Mouse (Mus musculus) kidney, postnatal 4 days (tissue): ENCODE results near the gene Rnf126.

Experiments used
- DNase-seq, 2 experiments: peaks; one replicate each; pipeline ENCODE4 v3.0.0; 2021; ENCODE audit warnings: mixed read lengths in 2 of 2

Rnf126 gene

DNA sequence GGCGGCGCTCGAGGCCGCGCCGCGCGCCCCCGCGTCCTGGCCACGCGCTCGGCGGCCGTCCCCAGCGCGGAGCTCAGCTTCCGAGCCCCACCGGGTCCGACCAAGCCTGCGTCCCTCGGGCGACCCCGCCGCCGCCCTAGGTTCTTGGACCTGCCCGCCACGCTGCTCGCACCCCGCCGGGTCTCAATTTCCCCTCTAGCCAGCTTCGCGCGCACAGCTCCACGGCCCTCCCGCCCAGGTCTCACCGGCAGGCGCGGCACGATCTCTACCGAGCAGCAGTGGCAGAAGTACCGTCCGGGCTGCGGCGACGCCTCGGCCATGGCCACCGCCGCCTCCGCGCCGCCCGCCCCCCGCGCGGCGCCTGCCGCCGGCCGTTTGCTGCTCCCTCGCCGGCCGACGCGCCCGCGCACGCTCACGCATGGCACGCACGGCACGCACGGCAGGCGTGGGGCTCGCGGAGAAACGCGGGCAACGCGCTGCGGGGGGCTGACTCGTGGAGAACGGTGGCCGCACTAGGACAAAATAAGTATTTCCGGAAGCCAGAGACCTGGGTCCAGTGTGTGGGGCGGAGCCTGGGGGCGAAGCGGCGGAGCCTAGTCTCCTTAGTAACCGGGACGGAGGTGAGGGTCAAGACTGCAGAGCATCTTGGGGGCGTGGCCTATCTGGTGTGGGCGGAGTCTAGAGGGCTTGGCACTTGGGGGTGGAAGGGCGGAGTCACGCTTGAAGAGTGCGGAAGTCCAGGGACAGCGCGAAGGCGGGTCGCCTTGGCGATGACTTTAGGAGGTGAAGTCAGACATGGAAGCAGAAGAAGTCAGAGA, at the start of gene Rnf126:
Gene Rnf126, minus strand, starts transcription at position 445 of the 818 bp plus-strand sequence.
- DNase-seq, result peak; percentile 100

DNA sequence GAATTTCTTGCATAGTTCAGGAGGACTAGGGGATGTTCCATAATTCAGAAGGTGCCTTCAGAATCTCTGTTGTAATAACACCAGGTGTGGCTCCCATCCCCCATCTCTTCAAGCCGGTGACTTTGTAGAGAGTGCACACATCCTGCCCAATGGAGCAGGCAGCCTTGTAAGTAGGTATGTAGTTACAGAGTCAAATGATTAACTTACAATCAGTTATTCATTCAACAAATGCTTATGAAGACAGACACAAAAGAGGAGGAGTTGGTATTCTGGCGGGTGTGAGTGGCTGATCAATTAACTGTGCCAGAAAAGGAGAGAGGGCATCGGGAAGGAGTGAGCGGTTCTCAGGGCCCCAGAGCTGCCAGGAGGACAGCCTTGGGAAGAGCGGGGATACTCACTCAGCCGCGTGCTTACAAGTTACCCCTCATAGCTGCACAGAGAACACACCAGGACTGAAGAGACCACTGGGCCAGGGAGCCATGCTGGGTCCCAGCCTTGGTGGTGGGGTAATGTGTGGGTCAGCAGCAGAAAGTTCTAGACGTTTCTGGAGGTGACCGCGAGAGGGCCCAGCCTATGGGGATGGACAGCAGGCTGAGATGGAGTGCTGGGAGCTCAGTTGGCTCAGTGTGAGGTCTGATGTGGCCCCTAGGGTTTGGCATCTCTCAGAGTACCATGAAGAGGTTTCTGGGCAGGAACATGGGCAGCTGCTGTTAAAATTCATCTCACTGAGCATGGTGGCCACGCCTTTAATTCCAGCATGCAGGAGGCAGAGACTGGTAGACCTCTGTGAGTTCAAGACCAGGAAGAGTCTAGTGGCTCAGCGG, 49.1 kb upstream of the Rnf126 start:
- peak; percentile 65 to 81 for DNase-seq

DNA sequence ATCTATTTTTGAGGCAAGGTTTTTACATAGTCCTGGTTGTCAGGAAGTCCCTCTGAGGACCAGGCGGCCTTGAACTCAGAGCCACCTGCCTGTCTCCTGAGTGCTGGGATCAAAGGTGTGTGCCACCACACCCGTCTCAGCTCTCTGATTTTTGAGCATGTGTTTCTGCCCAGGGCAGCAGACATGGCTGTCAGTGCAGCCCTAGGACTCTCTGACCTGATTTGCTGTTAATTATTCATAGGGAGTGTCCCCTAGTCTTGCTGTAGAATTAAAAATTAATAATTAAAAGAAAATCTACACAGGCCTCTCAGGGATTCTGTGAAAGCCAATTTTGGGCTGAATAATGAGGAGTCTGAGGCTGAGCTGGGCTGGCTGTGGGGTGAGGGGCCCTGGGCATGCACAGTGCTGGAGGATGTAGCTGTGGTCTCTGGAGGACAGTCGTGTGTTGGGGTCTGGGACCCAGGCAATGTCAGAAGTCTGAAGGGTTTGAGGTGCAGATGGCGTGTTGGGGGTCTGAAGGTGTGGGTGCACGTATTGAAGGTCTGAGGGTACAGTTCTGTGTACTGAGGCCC, 47.6 kb upstream of the Rnf126 start:
- peak; percentile 49 to 65 for DNase-seq

DNA sequence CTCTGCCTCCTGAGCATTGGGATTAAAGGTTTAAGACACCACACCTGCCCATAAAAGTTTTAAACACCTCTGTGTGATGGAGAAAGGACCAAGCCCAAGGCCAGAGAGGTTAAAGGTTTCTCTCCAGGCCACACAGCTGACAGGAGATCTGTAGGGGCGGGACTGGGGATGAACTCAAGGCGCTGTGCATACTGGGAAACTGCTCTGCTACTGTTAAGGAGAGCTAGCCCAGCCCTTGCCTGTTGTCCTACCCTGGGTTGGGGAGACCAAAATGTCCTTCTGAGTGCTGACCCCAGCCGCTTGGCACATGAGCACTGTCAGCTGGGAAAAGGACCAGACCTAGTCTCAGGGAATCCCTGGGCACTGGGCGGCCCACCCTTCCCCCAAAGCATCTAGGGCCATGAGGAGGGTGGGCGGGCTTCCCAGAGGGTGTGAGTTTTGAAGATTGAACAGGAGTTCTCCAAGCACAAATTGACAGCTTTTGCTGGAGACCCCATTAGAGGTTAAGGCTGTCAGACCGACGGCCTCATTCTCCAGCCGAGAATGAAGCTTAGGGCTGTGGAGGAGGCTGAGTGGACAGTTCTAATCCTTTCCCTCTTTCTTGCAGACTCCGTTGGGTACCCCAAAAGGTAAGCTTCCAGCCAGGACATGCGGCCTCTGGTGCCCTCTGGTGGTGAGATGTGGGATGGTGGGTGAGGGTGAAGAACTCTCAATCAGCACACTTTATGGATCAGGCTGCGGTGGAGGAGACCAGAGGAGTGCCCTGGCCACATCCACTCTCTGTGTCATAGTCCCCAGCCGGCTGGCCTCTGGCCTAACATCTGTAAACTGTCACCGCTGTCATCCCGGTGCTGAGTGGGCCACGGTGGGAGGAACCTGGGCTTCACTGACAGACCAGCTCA, 45.2 kb upstream of the Rnf126 start:
- peak; percentile 93 to 95 for DNase-seq

DNA sequence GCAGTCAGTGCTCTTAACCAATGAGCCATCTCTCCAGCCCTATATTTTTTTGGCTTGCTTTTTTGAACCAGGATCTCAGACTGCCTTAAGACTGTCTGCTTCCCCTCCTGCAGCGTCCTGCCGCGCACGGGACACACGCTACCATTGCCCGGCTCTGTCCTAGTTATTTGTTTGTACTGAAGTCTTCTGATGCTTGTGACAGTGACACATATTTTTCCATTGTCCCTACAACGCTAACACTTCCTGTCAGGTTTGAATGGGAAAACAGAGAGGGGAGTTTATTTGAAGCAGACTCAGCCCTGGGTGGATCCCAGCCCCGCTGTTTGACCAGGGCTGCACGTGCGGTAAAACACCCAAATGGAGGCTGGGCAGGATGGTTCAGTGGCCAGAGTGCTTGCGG, 42.0 kb upstream of the Rnf126 start:
- DNase-seq, result no peak

DNA sequence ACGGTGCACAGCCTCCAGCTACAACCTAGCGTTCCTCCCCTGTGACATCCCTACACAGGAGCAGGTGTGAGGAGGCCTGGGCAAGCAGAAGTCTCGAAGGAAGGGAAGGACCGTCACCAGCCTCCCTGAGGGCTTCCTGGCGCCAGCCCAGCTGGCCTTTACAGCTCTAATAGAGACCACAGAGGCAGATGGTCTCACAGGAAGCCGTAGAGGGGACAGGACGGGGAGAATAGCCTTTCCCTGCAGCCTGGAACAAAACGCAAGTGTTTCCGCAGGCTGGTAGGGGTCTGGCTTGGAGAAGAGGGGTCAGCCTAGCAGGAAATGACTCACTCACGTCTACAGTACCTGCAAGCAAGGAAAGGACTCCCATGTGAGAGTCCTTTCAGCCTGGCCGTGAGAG, 41.1 kb upstream of the Rnf126 start:
- DNase-seq, result peak; percentile 61 to 69

DNA sequence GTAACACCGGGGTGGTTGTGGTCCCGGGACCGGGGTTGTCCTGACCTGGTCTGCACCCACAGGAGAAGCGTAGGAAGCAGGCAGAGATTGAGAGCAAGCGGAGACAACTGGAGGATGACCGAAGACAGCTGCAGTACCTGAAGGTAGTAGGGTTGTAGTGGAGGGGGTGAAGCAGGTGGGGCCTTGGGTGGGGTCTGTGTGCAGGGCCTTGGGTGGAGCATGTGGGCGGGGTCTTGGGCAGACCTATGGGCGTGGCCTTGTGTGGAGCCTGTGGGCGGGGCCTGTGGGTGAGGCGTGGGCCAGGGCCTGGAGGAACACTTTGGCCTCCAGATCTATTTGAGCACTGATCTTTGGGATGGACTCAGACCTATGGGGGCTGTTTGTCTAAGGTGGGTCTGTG, 40.2 kb upstream of the Rnf126 start:
- peak; percentile 56 to 62 for DNase-seq

DNA sequence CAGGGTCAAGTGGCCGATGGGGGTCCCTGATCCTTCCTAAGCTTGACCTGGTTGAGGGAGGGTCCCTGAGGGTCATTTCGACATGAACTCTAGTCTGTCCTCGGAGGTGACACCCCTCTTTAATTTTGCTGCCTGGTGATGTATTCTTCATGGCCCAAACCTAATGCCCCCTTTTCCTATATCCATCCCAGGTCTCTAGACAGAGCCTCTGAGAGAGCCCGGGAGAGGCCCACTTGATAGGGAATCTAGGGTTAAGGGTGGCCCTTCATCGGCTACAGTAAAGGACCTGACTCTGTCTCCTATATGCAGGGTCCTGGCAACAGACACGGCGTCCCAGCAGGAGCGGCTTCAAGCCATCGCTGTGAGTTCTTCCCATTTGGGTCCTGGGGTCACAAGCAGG, 39.6 kb upstream of the Rnf126 start:
- DNase-seq, result no peak

DNA sequence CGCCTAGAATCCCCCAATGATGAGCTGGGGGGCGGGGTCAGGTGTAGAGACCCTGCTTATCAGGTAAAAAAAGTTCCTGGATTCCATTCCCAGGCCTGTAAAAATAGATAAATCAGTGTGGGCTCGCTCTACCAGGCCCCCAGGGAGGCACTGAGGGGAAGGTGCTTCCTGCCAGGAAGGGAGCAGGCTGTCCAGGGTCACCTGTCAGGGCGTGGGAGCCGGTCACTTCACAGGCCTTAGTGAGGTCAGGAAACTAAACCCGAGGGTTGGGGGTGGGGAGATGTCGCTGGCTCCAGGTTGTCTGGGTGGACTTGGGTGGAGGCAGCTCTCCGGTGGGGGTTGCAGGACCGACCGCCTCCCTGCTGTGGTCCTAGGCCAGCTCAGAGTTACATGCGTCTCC, 38.9 kb upstream of the Rnf126 start:
- peak; percentile 70 to 80 for DNase-seq

DNA sequence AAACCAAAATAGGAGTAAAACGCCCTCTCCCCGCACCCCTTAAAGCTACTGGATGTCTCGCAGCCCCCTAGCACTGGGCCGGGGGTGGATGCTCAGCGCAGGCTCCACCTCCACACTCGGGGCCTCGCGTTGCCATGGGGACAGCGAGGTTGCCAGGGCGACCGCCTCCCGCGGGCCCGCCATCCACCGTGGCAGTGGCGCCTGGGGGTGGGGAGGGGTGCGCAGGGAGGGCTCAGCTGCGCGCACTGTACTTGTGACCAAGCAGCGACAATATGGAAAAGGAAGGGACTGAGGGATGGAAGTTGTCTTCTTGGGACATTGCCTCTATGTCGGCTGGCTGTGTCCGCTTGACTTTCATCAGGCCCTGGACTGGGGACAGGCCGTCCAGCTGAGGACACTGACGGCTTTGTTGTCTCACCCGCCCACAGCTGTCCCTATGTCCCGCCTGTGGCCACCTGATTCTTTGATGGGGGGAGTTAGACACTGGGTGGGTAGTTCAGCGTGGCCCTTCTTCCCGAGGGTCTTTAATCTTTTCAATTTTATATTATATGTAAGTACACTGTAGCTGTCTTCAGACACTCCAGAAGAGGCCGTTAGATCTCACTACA, 37.1 kb upstream of the Rnf126 start:
- peak; percentile 80 to 82 for DNase-seq

DNA sequence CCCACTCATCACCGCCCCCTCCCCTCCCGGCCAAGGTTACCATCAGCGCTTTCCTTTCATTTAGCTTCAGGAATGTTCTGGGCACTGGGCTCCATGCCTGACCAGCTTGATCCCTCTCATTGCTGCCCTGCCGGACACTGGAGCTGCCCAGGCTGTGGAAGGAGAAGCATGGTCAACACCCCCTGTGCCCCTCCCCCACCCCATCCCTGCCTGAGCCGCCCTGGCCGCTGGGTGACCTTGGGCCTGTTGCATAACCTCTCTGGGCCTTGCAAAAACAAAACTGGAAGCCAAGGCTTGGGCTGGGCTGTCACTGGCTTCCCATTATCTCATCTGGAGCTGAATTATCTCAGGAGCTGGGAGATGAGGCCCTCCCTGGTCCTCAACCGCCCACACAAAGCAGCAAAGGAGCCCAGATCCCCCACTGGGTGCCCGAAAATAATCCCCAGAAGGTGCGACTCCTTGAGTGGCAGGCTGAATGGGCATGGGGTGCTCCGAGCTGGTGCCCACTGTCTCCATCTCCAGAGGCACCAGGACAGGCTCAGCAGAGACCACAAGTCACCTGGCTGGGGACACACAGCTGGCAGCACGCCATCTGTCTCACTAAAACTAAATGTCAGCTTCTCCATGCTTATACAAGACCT, 35.7 kb upstream of the Rnf126 start:
- DNase-seq, result peak; percentile 72 to 85

DNA sequence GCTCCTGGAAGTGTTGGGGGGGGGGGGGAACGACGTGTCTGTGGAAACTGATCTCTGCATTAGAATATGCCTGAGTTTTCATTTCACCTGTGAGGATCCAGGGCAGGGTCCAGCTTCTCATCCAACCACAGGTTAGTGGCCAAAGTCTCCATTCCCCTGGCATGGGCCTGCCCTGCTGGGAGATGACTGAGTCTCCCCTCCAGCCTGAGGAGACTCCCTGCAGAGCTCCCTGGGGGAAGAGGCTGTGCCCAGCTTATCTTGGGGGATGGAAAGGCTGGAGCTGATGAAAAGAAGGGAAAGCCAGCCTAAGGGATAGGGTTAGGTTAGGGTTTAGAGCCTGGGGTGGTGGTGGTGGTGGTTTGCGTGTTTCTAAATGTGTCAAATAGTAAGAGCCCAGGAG, 35.1 kb upstream of the Rnf126 start:
- peak in 1 of 2 experiments; percentile 67 for DNase-seq

DNA sequence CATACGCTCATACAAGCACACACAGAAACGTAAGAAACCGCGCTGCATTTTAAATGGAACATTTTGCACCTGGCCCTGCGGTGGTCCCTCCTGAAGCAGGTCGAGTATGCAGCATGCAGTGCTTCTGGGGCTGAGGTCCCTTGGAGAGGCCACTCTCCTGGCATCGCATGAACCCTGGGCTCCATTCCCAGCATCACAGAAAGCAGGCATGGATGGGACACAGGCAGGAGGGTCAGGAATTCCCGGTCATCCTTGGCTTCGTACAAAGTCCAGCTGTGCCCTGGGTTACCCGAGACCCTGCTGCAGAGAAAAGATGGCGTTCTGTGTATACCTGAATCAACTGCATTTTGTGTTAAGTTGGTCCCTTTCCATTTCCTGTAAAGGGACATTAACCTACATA, 33.8 kb upstream of the Rnf126 start:
- DNase-seq, result no peak

DNA sequence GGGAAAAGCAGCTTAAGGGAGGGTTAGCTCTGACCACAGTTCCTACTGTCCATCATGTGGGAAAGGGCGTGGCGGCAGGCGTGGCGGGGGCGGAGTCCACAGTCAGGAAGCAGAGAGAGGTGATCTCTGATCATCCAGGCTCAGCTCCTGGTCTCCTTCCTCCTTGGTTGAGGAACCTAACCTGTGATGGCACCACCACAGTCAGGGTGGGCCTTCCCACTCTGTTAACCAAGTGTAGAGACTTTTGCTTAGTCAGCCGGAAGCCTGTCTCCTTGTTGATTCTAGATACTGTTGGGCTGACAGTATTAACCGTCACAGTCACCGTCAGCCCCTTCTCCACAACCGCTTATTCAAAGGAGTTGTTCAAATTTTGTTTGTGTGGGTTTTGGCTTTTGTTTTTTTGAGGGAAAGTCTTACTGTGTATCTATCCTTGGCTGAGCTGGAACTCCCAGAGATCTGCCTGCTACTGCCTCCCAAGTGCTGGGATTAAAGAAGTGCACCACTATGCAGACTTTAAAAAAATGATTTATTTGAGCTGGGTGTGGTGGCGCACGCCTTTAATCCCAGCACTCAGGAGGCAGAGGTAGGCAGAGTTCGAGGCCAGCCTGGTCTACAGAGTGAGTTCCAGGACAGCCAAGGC, 31.7 kb upstream of the Rnf126 start:
- DNase-seq, result peak in 1 of 2 experiments; percentile 71

DNA sequence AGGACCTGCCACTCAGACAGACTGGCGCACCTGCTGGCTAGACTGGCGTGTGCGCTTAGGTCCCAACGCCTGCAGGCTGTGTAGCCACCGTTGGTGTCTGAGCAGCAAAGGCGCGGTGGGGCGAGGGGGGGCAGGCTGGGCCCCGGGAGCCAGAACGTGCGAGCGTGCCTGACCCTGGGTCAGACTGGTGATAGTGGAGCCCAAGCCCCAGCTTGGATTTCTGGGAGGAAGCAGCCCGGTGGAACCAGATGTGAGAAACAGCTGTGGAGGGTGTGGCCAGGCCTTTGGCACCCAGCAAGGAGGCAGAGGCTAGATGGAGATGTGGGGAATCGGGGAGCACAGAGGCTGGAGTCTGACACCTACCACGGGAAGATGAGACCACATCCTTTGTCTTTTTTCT, 30.6 kb upstream of the Rnf126 start:
- DNase-seq, result peak in 1 of 2 experiments; percentile 60

DNA sequence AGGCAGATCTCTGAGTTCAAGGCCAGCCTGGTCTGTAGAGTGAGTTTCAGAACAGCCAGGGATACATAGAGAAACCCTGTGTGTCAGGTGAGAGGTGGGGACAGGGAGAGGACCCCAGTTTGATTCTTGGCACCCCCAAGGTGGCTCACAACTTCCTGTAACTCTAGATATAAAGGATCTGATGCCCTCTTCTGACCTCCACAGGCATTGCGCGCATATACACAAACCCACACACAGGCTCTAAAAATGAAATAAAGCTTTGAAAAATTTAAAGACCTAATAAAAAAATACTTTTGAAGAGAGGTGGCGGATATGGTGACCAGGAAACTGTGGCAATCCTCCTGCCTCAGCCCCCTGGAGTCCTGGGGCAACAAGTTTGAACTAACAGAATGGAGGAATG, 29.2 kb upstream of the Rnf126 start:
- no peak for DNase-seq

DNA sequence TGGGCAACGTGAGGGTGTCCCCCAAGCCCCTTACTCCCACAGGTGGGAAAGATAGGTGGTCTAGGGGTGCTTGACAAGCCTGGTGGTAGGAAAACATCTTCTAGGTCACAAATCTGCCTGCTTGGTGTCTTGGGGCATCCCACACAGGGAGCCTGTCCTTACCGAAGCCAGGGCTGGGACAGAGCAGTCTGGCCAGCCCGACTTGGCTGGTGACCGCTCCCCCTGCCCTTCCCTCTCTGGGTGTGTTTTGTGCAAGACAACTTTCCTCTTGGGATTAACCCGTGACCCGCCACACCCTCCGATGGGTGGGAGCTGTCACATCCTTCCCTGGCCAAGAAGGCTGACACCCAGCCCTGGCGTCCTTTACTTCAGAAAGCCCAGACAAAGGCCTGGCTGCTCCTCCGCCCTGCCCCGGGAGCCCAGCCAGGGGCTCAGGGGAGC, 27.8 kb upstream of the Rnf126 start:
- peak; percentile 76 to 86 for DNase-seq

DNA sequence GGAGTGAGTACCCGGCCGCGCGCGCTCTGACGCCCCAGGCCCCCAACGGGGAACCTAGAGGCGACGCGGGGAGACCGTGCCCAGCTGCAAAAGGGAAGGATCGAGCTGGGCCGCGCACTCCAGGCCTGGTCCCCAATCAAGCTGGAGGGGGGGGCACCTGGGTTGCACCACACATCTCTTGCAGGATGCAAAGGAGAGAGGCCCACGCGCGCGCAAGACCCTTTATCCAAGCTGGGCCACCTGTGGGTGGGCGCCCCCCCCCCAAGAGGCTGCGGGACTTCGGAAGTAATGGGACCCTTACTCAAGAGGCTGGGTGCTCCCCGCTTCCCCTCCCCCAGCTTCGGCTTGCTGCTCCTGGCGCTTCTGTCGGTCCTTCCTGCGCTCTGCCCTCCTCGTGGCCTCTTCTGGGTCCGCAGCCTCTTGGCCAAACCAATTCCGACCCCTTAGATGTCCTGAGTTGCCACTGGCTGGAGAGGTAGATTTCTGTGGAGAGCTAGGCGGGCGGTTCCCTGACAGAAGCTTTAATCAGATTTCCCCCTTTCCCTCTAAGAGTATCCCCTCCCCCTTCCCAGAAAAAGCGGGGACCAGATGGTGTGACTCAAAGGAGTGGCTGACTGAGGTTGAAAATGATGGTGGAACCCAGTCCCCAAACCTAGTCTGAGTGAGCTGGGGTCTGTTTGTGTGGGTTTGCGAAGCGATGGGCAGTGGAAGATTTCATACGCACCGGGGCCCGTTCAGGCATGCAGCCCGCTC, 27.2 kb upstream of the Rnf126 start:
- DNase-seq, result peak in 1 of 2 experiments; percentile 67

DNA sequence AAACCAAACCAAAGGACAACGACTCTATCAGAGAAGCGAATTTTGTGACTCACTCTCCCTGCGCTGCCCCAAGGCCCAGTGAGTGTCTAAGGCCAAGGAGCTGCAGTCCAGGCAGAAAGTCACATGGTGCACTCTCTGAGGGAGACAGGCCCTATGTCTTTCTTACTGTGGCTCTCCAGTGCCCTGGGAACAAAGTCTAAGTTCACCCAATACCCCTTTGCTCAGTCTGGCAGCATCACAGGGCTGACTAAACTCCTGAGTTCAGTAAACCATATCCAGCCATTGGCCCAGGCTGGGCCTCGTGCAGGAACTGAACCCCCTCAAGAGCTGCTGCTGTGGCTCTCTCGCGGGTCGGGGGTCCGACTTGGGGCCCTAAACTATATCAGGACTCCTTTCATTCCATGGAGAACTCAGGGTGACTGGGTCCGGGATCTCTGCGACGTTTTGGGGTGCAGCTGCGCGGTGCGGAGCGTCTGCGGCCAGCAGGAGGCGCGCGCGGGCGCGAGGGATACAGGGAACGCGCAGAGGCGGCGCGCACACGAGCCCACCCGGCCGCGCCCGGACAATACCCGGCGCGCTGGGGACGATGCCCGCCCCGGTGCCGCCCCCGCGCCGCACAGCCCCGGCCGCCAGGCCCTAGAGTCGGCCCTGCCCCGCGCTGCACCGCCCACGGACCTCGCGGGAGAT, 26.4 kb upstream of the Rnf126 start, which contains the start of gene Palm:
Gene Palm, plus strand, starts transcription at position 522 of the 687 bp plus-strand sequence.
- peak; percentile 90 to 92 for DNase-seq
